Mouse (Mus musculus) heart, embryonic 11.5 days (tissue): Measurements from ENCODE around the gene Zfp940. TPM values are rescaled to one million over a fixed set of nuclear protein-coding genes. Genes with fewer than 3 reads are reported as not detected.

Source experiments
- ATAC-seq: fragments of 200-750 bp; cut with Nextera tagmentation; replicated peaks from 2 replicates; pipeline ENCODE4 v1.8.0; 2017; ENCODE audit warnings: moderate library complexity; ENCODE audit not compliant: insufficient number of reproducible peaks, low FRiP score, low TSS enrichment
- H3K27ac ChIP-seq: fragments of 300-500 bp; sonication (generic); 2 replicates; pipeline ENCODE4 v1.5.1; 2014; ENCODE audit warnings: mild to moderate bottlenecking, low read depth, low read length
- H3K27me3 ChIP-seq: fragments of 300-500 bp; sonication (generic); 2 replicates; pipeline ENCODE4 v1.6.1; 2014; ENCODE audit warnings: mild to moderate bottlenecking, low read length, mixed read lengths; ENCODE audit not compliant: control insufficient read depth, insufficient read depth
- H3K36me3 ChIP-seq: fragments of 300-500 bp; sonication (generic); 2 replicates; pipeline ENCODE4 v1.6.1; 2014; ENCODE audit warnings: mild to moderate bottlenecking, low read length, moderate library complexity, mixed read lengths; ENCODE audit not compliant: control insufficient read depth, insufficient read depth
- H3K4me1 ChIP-seq: fragments of 300-500 bp; sonication (generic); 2 replicates; pipeline ENCODE4 v1.6.1; 2014; ENCODE audit warnings: low read length; ENCODE audit not compliant: control insufficient read depth, insufficient read depth
- H3K4me2 ChIP-seq: fragments of 300-500 bp; sonication (generic); 2 replicates; pipeline ENCODE4 v1.6.1; 2014; ENCODE audit warnings: mild to moderate bottlenecking, moderate library complexity
- H3K4me3 ChIP-seq: fragments of 300-500 bp; sonication (generic); 2 replicates; pipeline ENCODE4 v1.5.1; 2014; ENCODE audit warnings: low read depth, low read length
- H3K9ac ChIP-seq: fragments of 300-500 bp; sonication (generic); 2 replicates; pipeline ENCODE4 v1.6.1; 2014; ENCODE audit warnings: mild to moderate bottlenecking, low read depth, low read length, moderate library complexity
- H3K9me3 ChIP-seq: fragments of 300-500 bp; sonication (generic); replicated peaks from 2 replicates; pipeline ENCODE4 v1.6.1; 2016; ENCODE audit warnings: low read length; ENCODE audit not compliant: control insufficient read depth
- WGBS: fragments of 180-500 bp; shearing (Covaris S2); extraction: QIAGEN DNeasy Blood & Tissue Kit; methylation state at CpG from one replicate; pipeline ENCODE4 v1.1.7; 2014; ENCODE audit not compliant: insufficient replicate concordance; 5-methylcytosine and 5-hydroxymethylcytosine counted together
- polyA plus RNA-seq: library from polyadenylated mRNA; unstranded; fragments of >200 nt; fragmentation: Nextera tagmentation; extraction: Ambion mirVana; gene quantifications from 2 replicates; pipeline ENCODE4 v1.2.1, GENCODE M21; 2014

Zfp940 gene
- polyA plus RNA-seq, 1 experiment from 2014 or later: 4.7 TPM

DNA sequence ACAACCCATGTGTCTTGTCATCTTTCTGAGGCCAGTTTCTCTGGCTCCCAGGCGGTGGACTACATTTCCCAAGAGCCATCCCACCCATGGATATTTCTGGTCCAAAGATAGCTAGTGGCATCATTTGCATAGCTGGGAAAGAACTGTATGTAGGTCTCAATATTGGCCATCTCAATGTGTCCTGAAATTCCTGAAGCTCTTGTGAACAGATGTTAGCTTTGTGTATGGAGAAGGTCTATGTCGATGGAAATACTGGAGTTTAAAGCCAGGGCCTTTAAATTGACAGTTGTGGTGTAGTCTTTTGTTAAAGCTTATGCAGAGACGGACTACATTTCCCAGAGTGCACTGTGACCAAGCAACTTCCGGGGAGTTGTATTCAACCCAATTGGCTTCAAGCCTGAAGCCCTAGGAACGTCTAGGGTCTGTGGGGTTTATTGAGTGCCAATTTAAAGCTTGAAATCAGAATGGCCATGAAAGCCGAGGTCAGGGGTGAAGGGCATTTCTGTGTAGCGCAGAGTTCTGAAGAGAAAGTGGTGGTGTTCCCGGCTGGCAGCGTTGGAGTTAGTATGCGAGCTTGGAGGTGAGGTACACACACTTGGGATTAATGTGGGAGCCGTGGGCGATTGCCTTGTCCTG, 34.7 kb downstream of the Zfp940 start:
- ATAC-seq: peak; percentile 69; the same call in 1 of the 2 replicates

DNA sequence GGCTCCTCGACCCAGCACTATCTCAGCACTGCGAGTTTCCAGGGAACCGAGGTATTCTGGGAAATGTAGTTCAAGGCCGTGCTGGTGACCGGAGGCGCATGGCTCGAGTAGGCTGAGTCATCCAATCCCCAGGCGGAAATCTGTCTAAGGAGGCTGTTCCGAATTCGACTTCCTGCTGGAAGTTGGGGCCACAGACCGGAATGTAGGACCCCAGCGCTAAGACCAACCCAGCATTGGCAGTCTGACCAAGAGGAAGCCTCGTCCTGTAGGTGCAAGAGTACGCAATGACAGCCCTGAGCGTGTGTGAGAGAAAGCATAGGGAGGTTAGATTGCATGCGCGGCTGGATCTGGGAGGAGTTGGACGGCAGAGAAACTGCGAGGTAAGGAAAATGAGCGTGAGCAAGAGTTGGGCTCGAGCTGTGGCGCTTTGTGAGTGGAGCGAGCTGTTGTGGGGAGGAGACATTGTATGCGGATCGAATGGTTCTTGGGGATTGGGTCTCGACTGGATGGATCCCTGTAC, 37.5 kb downstream of the Zfp940 start, which contains the start of gene Zfp790:
Gene Zfp790, plus strand, starts transcription at position 205 of the 520 bp plus-strand sequence.
- H3K9ac ChIP-seq: peak within 1 kb of the TSS; percentile 72
- peak within 1 kb of the TSS; percentile 63 for H3K27ac ChIP-seq
- no peaks in the 10 kb centered on the region for H3K27me3 ChIP-seq
- under 1% methylated on average over 26 of the region's 26 CpGs for WGBS
- peak; percentile 95 for ATAC-seq
- peaks cover 4% of the 10 kb centered on the region; the same call in 1 of the 2 replicates for H3K36me3 ChIP-seq
- no peaks in the 10 kb centered on the region for H3K9me3 ChIP-seq
- H3K4me1 ChIP-seq: peaks cover 10% of the 10 kb centered on the region; the same call in 1 of the 2 replicates
- peak within 1 kb of the TSS; percentile 55 for H3K4me3 ChIP-seq
- H3K4me2 ChIP-seq: peak within 1 kb of the TSS; percentile 90

More for the DNA sequence above, 34.7 kb downstream of the Zfp940 start:
- H3K4me3 ChIP-seq: peak overlapping the region; percentile 76
- H3K4me2 ChIP-seq: peak overlapping the region; percentile 68
- 3% methylated on average over 12 of the region's 12 CpGs for WGBS
- peak overlapping the region; percentile 66 for H3K27ac ChIP-seq
- H3K9ac ChIP-seq: peak overlapping the region; percentile 74
- peaks cover 7% of the 10 kb centered on the region for H3K36me3 ChIP-seq
- H3K4me1 ChIP-seq: peaks cover 10% of the 10 kb centered on the region; the same call in 1 of the 2 replicates
- no peaks in the 10 kb centered on the region for H3K27me3 ChIP-seq
- no peaks in the 10 kb centered on the region for H3K9me3 ChIP-seq

DNA sequence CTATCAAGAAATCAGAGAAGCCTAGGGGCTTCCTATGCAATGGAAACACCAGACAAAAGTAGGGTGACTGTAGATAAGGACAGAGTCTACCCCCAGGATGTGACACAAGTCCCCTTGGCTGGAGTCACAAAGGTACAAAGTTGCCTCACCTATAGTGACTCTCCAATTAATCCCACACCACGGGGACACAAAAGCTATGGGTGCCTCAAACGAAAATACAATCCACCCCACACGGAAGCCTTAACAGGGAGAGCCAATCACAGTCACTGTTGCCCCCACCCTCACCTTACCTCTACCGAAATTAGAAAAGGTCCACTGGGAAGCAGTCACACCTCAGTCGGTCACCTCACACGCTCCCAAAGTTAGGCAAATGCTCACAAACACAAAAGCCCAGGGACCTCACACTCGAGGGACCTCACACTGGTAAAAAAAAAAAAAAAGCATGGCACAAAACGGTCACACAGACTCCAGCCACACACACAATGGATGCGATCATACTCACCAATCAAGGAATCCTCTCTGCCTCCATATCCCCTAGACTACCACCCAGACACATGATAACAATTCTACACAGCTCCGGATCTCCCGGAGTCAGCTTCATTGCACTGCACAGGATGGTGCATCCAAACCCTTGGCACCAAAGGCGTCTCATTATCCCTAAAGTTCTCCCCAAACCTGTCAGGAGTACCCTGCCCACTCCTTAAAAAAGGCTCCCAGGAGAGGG, 38.2 kb downstream of the Zfp940 start:
- ATAC-seq: peak; percentile 27; the same call in 1 of the 2 replicates
- WGBS: 3% methylated on average over 12 of the region's 12 CpGs
- peak overlapping the region; percentile 55 for H3K4me3 ChIP-seq
- no peaks in the 10 kb centered on the region for H3K27me3 ChIP-seq
- H3K27ac ChIP-seq: peak overlapping the region; percentile 17; the same call in 1 of the 2 replicates
- peak overlapping the region; percentile 72 for H3K9ac ChIP-seq
- H3K9me3 ChIP-seq: no peaks in the 10 kb centered on the region
- peaks cover 4% of the 10 kb centered on the region; the same call in 1 of the 2 replicates for H3K36me3 ChIP-seq
- peak overlapping the region; percentile 90 for H3K4me2 ChIP-seq
- H3K4me1 ChIP-seq: peaks cover 10% of the 10 kb centered on the region; the same call in 1 of the 2 replicates

DNA sequence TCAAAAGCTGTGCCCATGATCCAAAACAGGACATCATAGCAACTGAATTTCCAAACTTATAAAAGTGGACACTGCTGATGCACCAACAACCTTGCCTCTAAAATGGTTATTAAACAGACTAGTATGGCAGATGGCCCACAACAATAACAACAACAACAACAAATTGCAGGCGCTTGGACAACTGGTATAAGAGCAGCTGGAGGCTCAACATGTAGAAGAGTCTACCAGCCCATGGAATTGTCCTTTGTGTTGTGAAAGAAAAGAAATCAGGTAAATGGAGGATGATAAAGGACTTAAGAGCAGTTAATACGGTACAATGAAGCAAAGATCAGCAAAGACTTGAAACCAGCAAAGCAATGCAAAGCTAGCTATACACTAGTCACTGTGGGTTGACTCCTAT, 39.1 kb downstream of the Zfp940 start:
- no peak overlapping the region for H3K27ac ChIP-seq
- no peak for ATAC-seq
- H3K9ac ChIP-seq: no peak overlapping the region
- no peak overlapping the region for H3K4me3 ChIP-seq
- H3K9me3 ChIP-seq: no peaks in the 10 kb centered on the region
- peaks cover 9% of the 10 kb centered on the region; the same call in 1 of the 2 replicates for H3K4me1 ChIP-seq
- H3K27me3 ChIP-seq: no peaks in the 10 kb centered on the region
- H3K4me2 ChIP-seq: no peak overlapping the region; the same call in 1 of the 2 replicates
- peaks cover 4% of the 10 kb centered on the region; the same call in 1 of the 2 replicates for H3K36me3 ChIP-seq
- 86% methylated on average over 2 of the region's 2 CpGs for WGBS

DNA sequence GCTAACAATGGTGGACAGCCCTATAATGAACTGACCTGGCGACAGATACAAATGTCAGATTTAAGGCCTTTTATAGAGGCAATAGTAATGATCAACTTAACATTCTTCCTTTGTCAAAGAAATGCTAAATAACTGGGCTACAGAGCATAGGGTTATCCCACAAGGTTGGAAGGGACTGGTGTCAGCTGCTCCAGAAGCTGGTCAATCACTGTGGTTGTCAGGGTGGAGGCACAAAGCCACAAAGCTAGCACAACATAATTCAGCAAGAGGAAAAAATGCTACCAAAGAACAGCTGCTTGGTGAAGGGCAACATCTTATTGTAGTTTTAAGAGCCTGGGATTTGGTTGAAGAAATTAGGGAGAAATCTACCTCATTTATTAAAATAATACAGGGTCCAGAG, 41.2 kb downstream of the Zfp940 start:
- H3K4me2 ChIP-seq: no peak overlapping the region
- no peak overlapping the region for H3K9ac ChIP-seq
- H3K36me3 ChIP-seq: no peaks in the 10 kb centered on the region; the same call in 1 of the 2 replicates
- no peaks in the 10 kb centered on the region for H3K27me3 ChIP-seq
- no peak overlapping the region for H3K4me3 ChIP-seq
- no peak for ATAC-seq
- WGBS: 89% methylated on average over 1 of the region's 1 CpGs
- H3K9me3 ChIP-seq: no peaks in the 10 kb centered on the region
- peaks cover 8% of the 10 kb centered on the region; the same call in 1 of the 2 replicates for H3K4me1 ChIP-seq
- no peak overlapping the region for H3K27ac ChIP-seq

DNA sequence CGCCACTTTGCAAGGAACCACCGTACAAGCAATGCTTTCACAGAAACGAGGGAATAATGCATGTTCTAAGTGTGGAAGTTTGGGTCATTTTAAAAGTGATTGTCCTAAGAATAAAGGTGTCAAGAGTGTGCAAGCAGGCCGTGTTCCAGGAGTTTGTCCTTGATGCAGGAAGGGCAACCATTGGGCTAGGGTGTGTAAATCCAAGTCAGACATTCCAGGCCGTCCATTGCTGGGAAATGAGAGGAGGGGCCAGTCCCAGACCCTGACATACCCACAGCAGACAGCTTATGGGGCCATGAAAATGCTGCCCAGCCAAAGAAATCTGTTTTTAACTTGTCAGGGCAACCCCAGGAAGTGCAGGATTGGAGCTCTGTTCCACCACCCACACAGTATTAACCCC, 46.4 kb downstream of the Zfp940 start:
- no peaks in the 10 kb centered on the region for H3K4me1 ChIP-seq
- no peaks in the 10 kb centered on the region for H3K36me3 ChIP-seq
- H3K9me3 ChIP-seq: no peaks in the 10 kb centered on the region
- whole genome bisulfite sequencing: 76% methylated on average over 5 of the region's 5 CpGs
- H3K4me3 ChIP-seq: no peak overlapping the region
- no peaks in the 10 kb centered on the region for H3K27me3 ChIP-seq
- ATAC-seq: no peak
- no peak overlapping the region for H3K27ac ChIP-seq
- H3K9ac ChIP-seq: no peak overlapping the region
- H3K4me2 ChIP-seq: no peak overlapping the region

DNA sequence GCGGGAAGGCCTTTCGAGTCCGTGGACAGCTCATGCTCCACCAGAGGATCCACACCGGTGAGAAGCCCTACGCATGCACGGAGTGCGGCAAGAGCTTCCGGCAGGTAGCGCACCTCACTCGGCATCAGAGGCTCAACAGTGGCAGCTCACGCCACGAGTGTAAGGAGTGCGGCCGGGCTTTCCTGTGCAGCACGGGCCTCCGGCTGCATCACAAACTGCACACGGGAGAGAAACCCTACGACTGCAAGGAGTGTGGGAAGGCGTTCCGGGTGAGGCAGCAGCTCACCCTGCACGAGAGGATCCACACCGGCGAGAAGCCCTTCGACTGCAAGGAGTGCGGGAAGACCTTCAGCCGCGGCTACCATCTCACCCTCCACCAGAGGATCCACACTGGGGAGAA, 60.6 kb downstream of the Zfp940 start:
- no peak overlapping the region for H3K27ac ChIP-seq
- ATAC-seq: no peak
- H3K4me2 ChIP-seq: peak overlapping the region; percentile 40
- peaks cover 3% of the 10 kb centered on the region for H3K9me3 ChIP-seq
- peaks cover 6% of the 10 kb centered on the region; the same call in 1 of the 2 replicates for H3K27me3 ChIP-seq
- H3K4me1 ChIP-seq: no peaks in the 10 kb centered on the region
- peak overlapping the region; percentile 15 for H3K4me3 ChIP-seq
- 20% methylated on average over 27 of the region's 27 CpGs for WGBS
- H3K9ac ChIP-seq: no peak overlapping the region
- peaks cover 32% of the 10 kb centered on the region for H3K36me3 ChIP-seq

DNA sequence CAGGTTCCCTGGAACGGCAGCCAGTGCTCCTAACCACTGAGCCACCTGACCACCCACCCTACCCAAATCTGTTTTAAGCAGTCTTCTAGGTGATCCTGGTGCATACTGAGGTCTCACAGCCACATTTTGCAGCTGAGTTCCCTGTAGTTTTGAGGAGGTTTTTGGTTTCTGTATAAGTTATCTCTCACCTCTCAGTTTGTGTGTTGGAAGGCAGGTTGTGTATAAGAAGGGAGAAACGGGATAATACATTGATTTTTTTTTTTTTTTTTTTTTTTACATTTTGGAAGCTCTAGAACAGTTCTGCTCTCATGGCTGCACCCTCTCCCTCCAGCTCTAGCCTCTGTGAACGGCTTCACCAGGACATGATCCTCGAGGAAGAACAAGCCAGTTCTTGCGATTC, 67.6 kb downstream of the Zfp940 start:
- Histone ChIP-seq H3K4me3 (peak overlapping the region; percentile 84), H3K36me3 (peaks cover 20% of the 10 kb centered on the region), H3K9me3 (no peaks in the 10 kb centered on the region; the same call in 1 of the 2 replicates), H3K27ac (no peak overlapping the region), H3K27me3 (no peaks in the 10 kb centered on the region), H3K4me2 (peak overlapping the region; percentile 87), H3K9ac (peak overlapping the region; percentile 59; the same call in 1 of the 2 replicates), H3K4me1 (peaks cover 10% of the 10 kb centered on the region)
- WGBS: 80% methylated on average over 5 of the region's 5 CpGs
- no peak for ATAC-seq
